Mouse (Mus musculus) lung, embryonic 14.5 days (tissue): ENCODE results near the gene Sar1a. TPM values are rescaled to one million over a fixed set of nuclear protein-coding genes. Genes with fewer than 3 reads are reported as not detected.
A peak's percentile ranks its signal among the peaks of the same experiment; 100 is the strongest.

Experiments
- ATAC-seq: fragments of 200-750 bp; cut with Nextera tagmentation; 2 replicates; pipeline ENCODE4 v1.8.0; 2017; ENCODE audit warnings: mild to moderate bottlenecking, moderate TSS enrichment, moderate library complexity; ENCODE audit not compliant: insufficient read depth
- DNase-seq: peaks from one replicate; pipeline ENCODE4 v3.0.0-alpha.2; 2015
- H3K27ac ChIP-seq: fragments of 300-500 bp; sonication (generic); 2 replicates; pipeline ENCODE4 v1.5.1; 2014; ENCODE audit warnings: low read depth, mild to moderate bottlenecking, moderate library complexity
- H3K27me3 ChIP-seq: fragments of 300-500 bp; sonication (generic); 2 replicates; pipeline ENCODE4 v1.6.1; 2014; ENCODE audit warnings: low read length, control low read depth; ENCODE audit not compliant: insufficient read depth
- H3K36me3 ChIP-seq: fragments of 300-500 bp; sonication (generic); 2 replicates; pipeline ENCODE4 v1.6.1; 2014; ENCODE audit warnings: control low read depth; ENCODE audit not compliant: insufficient read depth
- H3K4me1 ChIP-seq: fragments of 300-500 bp; sonication (generic); 2 replicates; pipeline ENCODE4 v1.6.1; 2014; ENCODE audit warnings: antibody characterized with exemption, control low read depth; ENCODE audit not compliant: insufficient read depth
- H3K4me2 ChIP-seq: fragments of 300-500 bp; sonication (generic); 2 replicates; pipeline ENCODE4 v1.6.1; 2014; ENCODE audit warnings: mild to moderate bottlenecking
- H3K4me3 ChIP-seq: fragments of 300-500 bp; sonication (generic); 2 replicates; pipeline ENCODE4 v1.5.1; 2014; ENCODE audit warnings: low read depth, low read length
- H3K9ac ChIP-seq: fragments of 300-500 bp; sonication (generic); 2 replicates; pipeline ENCODE4 v1.6.1; 2014
- H3K9me3 ChIP-seq: fragments of 300-500 bp; sonication (generic); 2 replicates; pipeline ENCODE4 v1.6.1; 2016; ENCODE audit warnings: low read depth, low read length, control low read depth
- CTCF ChIP-seq: IDR thresholded peaks from 2 replicates; pipeline ENCODE4 v1.5.1; 2016; ENCODE audit warnings: antibody characterized with exemption, low read depth
- WGBS: fragments of 180-500 bp; shearing (Covaris S2); extraction: QIAGEN DNeasy Blood & Tissue Kit; methylation state at CpG from one replicate; pipeline ENCODE4 v1.1.7; 2014; 5-methylcytosine and 5-hydroxymethylcytosine counted together
- polyA plus RNA-seq: library from polyadenylated mRNA; unstranded; fragments of >200 nt; fragmentation: Nextera tagmentation; extraction: Ambion mirVana; gene quantifications from 2 replicates; pipeline ENCODE4 v1.2.1, GENCODE M21; 2014

Sar1a gene
- polyA plus RNA-seq, 1 experiment from 2014 or later: 265 TPM

- peak; percentile 84 for TF ChIP-seq CTCF
- Histone ChIP-seq H3K4me1 (no peaks in the 10 kb centered on the region), H3K4me3 (no peak overlapping the region), H3K4me2 (no peak overlapping the region), H3K9ac (no peak overlapping the region), H3K27me3 (no peaks in the 10 kb centered on the region), H3K27ac (no peak overlapping the region), H3K36me3 (peaks cover 28% of the 10 kb centered on the region), H3K9me3 (no peaks in the 10 kb centered on the region)
- no peak for ATAC-seq
- peak; percentile 48 for DNase-seq
- 45% methylated on average over 3 of the region's 3 CpGs for WGBS
Measured at GRCm38 (mm10) chr10:61734377-61734776, 54.3 kb downstream of the Sar1a start.

DNA sequence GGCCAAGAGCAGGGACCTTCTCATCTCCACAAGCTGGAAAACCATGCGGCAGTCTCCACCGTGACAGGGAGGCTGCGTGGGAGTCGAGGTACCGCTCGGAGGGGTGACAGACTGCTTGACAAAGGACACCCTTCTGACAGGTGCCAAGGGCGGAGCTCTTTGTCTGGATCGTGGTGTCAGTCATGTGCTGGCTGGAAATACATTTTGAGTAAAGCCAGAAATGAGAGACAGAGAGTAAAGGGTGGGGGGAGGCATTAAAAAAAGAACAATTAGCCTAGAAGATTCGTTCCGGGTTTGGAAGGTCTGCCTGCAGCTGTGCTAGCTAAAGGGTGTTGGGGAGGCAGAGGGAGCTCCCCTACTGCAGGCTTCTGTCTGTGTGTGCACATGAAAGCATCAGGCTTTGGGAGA lies 56.6 kb downstream of the Sar1a start:
- no peak for ATAC-seq
- WGBS: 59% methylated on average over 10 of the region's 10 CpGs
- no peaks in the 10 kb centered on the region for H3K27me3 ChIP-seq
- no peak overlapping the region for H3K4me2 ChIP-seq
- no peak overlapping the region for H3K4me3 ChIP-seq
- no peak overlapping the region; the same call in 1 of the 2 replicates for H3K9ac ChIP-seq
- H3K36me3 ChIP-seq: peaks cover 45% of the 10 kb centered on the region
- no peak for TF ChIP-seq CTCF
- H3K27ac ChIP-seq: no peak overlapping the region
- H3K9me3 ChIP-seq: no peaks in the 10 kb centered on the region
- H3K4me1 ChIP-seq: no peaks in the 10 kb centered on the region
- DNase-seq: no peak

GRCm38 (mm10) chr10:61737537-61737936 lies 57.4 kb downstream of the Sar1a start:
- H3K4me1 ChIP-seq: no peaks in the 10 kb centered on the region
- peaks cover 52% of the 10 kb centered on the region for H3K36me3 ChIP-seq
- no peak for TF ChIP-seq CTCF
- no peak overlapping the region for H3K27ac ChIP-seq
- no peak overlapping the region for H3K4me3 ChIP-seq
- no peaks in the 10 kb centered on the region for H3K9me3 ChIP-seq
- no peak for DNase-seq
- H3K4me2 ChIP-seq: no peak overlapping the region
- H3K9ac ChIP-seq: no peak overlapping the region
- no peak for ATAC-seq
- H3K27me3 ChIP-seq: no peaks in the 10 kb centered on the region
- 79% methylated on average over 1 of the region's 1 CpGs for WGBS

DNA sequence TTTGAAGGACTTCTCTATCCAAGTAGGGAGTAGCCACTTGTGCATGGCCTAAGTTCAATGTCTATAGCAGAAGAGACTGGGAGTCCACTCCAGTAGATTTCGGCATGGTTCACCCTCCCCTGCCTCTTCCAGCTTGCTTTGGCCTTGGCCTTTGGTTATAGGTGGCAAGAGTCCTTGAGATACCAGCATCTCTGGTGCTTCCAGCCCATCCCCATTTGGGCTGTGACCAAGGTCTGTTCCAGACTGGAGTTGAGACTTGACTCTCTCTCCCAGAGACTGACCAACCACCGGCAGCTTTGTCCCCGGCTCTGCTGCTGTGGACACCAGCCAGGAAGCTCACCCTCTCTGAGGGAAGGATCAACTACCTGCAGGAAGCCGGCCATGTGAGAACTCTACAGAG lies 58.0 kb downstream of the Sar1a start:
- no peak for TF ChIP-seq CTCF
- peaks cover 58% of the 10 kb centered on the region for H3K36me3 ChIP-seq
- H3K9me3 ChIP-seq: no peaks in the 10 kb centered on the region
- H3K4me2 ChIP-seq: no peak overlapping the region
- ATAC-seq (no peak), DNase-seq (no peak)
- 92% methylated on average over 4 of the region's 4 CpGs for WGBS
- no peak overlapping the region for H3K27ac ChIP-seq
- no peak overlapping the region for H3K4me3 ChIP-seq
- H3K27me3 ChIP-seq: no peaks in the 10 kb centered on the region
- H3K4me1 ChIP-seq: no peaks in the 10 kb centered on the region
- H3K9ac ChIP-seq: no peak overlapping the region

- H3K4me3 ChIP-seq: no peak overlapping the region
Measured at GRCm38 (mm10) chr10:61741306-61741705, 61.2 kb downstream of the Sar1a start.

DNA sequence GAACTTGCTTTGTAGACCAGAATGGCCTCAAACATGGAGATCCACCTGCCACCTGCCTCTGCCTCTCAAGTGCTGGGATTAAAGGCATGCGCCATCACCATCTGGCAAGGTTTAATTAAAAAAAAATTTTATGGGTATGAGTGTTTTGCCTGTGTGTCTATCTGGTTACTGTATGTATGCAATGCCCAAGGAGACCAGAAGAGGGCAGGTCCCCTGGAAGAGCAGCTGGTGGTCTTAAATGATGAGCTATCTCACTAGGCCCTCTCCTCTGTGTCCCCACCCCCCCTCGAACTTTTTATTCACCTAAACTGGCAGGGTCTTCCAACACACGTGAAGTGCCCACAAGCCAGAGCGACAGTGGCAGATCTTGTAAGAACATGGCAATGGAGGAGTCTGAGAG lies 61.8 kb downstream of the Sar1a start:
- H3K9ac ChIP-seq: no peak overlapping the region
- H3K4me1 ChIP-seq: no peaks in the 10 kb centered on the region
- no peak overlapping the region for H3K4me2 ChIP-seq
- peak; percentile 49 for TF ChIP-seq CTCF
- no peak overlapping the region for H3K4me3 ChIP-seq
- peaks cover 92% of the 10 kb centered on the region for H3K36me3 ChIP-seq
- WGBS: 85% methylated on average over 4 of the region's 4 CpGs
- H3K27me3 ChIP-seq: no peaks in the 10 kb centered on the region
- H3K9me3 ChIP-seq: peaks cover 6% of the 10 kb centered on the region; the same call in 1 of the 2 replicates
- DNase-seq: peak; percentile 25
- H3K27ac ChIP-seq: no peak overlapping the region
- no peak for ATAC-seq

More at GRCm38 (mm10) chr10:61741306-61741705, 61.2 kb downstream of the Sar1a start:
- no peak overlapping the region for H3K4me2 ChIP-seq
- DNase-seq (no peak), ATAC-seq (no peak)
- H3K27me3 ChIP-seq: no peaks in the 10 kb centered on the region
- peaks cover 6% of the 10 kb centered on the region; the same call in 1 of the 2 replicates for H3K9me3 ChIP-seq
- H3K4me1 ChIP-seq: no peaks in the 10 kb centered on the region
- no peak overlapping the region for H3K27ac ChIP-seq
- WGBS: 74% methylated on average over 1 of the region's 1 CpGs
- no peak overlapping the region for H3K9ac ChIP-seq
- no peak for TF ChIP-seq CTCF
- peaks cover 89% of the 10 kb centered on the region for H3K36me3 ChIP-seq

DNA sequence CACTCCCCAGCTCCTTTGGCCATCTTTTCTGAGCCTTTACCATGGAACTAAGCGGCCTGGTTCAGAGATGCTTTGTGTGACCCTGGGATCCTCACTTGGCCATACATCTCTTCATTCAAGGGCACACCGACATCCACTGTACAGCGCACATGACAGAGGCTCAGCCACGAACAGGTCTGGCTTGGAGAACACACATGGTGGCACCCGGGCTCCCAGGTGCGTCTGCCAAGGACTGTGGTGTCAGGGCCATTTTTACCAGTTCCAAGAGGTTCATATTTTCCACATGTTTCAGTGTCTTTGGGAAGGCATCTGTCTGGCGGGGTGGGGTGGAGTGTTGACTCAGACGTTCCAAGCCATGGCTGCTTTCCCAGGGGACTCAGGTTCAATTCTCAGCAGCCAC lies 62.2 kb downstream of the Sar1a start:
- 90% methylated on average over 8 of the region's 8 CpGs for WGBS
- no peaks in the 10 kb centered on the region for H3K4me1 ChIP-seq
- TF ChIP-seq CTCF: no peak

More for the DNA sequence above, 62.2 kb downstream of the Sar1a start:
- H3K27ac ChIP-seq: no peak overlapping the region
- H3K36me3 ChIP-seq: peaks cover 96% of the 10 kb centered on the region
- H3K9me3 ChIP-seq: peaks cover 6% of the 10 kb centered on the region; the same call in 1 of the 2 replicates
- ATAC-seq: no peak
- H3K27me3 ChIP-seq: no peaks in the 10 kb centered on the region
- no peak overlapping the region for H3K4me2 ChIP-seq
- no peak for DNase-seq
- no peak overlapping the region for H3K4me3 ChIP-seq
- H3K9ac ChIP-seq: no peak overlapping the region

Other genes with a start within 250 kb of the Sar1a start
- gene Eif4ebp2, start 227.6 kb upstream of the Sar1a start, polyA plus RNA-seq: 53.8 and 57.4 TPM in 2 replicates
- gene Lrrc20, start 204.5 kb upstream of the Sar1a start, polyA plus RNA-seq: 8.5 and 9.8 TPM in 2 replicates
- gene Npffr1, start 84.8 kb upstream of the Sar1a start, polyA plus RNA-seq: 0.05 and 0.09 TPM in 2 replicates
- 213 TPM in 2 replicates for gene Ppa1, start 31.7 kb upstream of the Sar1a start, polyA plus RNA-seq
- gene Tysnd1, start 15.2 kb downstream of the Sar1a start, polyA plus RNA-seq: 37.2 and 41.4 TPM in 2 replicates
- gene Aifm2, start 35.0 kb downstream of the Sar1a start, polyA plus RNA-seq: 11.5 and 12.1 TPM in 2 replicates
- gene H2afy2, start 103.8 kb downstream of the Sar1a start, polyA plus RNA-seq: 132 and 142 TPM in 2 replicates